Mouse (Mus musculus) neural tube, embryonic 11.5 days (tissue): ENCODE measurements around the gene Zfp526. TPM values are rescaled to one million over a fixed set of nuclear protein-coding genes. Genes with fewer than 3 reads are reported as not detected.

Experiments
- ATAC-seq: fragments of 200-750 bp; cut with Nextera tagmentation; 2 replicates; pipeline ENCODE4 v1.8.0; 2017; ENCODE audit warnings: moderate number of reproducible peaks, mild to moderate bottlenecking, moderate TSS enrichment, moderate library complexity; ENCODE audit not compliant: insufficient read depth, low FRiP score, low TSS enrichment
- DNase-seq: peaks from one replicate; pipeline ENCODE4 v3.0.0-alpha.2; 2015; ENCODE audit warnings: low spot score
- H3K27ac ChIP-seq: fragments of 300-500 bp; sonication (generic); 2 replicates; pipeline ENCODE4 v1.5.1; 2014; ENCODE audit warnings: low read depth, mild to moderate bottlenecking, low read length
- H3K27me3 ChIP-seq: fragments of 300-500 bp; sonication (generic); 2 replicates; pipeline ENCODE4 v1.6.1; 2014; ENCODE audit warnings: mild to moderate bottlenecking, low read length, mixed read lengths; ENCODE audit not compliant: control insufficient read depth, insufficient read depth
- H3K36me3 ChIP-seq: fragments of 300-500 bp; sonication (generic); 2 replicates; pipeline ENCODE4 v1.6.1; 2014; ENCODE audit warnings: mild to moderate bottlenecking, low read length, moderate library complexity, mixed read lengths; ENCODE audit not compliant: control insufficient read depth, insufficient read depth
- H3K4me1 ChIP-seq: fragments of 300-500 bp; sonication (generic); 2 replicates; pipeline ENCODE4 v1.6.1; 2014; ENCODE audit warnings: low read length, mixed read lengths; ENCODE audit not compliant: control insufficient read depth, insufficient read depth
- H3K4me2 ChIP-seq: fragments of 300-500 bp; sonication (generic); 2 replicates; pipeline ENCODE4 v1.6.1; 2014; ENCODE audit warnings: low read depth, mild to moderate bottlenecking, moderate library complexity
- H3K4me3 ChIP-seq: fragments of 300-500 bp; sonication (generic); 2 replicates; pipeline ENCODE4 v1.5.1; 2014; ENCODE audit warnings: low read depth, low read length
- H3K9ac ChIP-seq: fragments of 300-500 bp; sonication (generic); 2 replicates; pipeline ENCODE4 v1.6.1; 2014; ENCODE audit warnings: mild to moderate bottlenecking, low read length
- H3K9me3 ChIP-seq: fragments of 300-500 bp; sonication (generic); 2 replicates; pipeline ENCODE4 v1.6.1; 2016; ENCODE audit warnings: low read length; ENCODE audit not compliant: control insufficient read depth
- WGBS: fragments of 180-500 bp; shearing (Covaris S2); extraction: QIAGEN DNeasy Blood & Tissue Kit; methylation state at CpG from one replicate; pipeline ENCODE4 v1.1.7; 2014; 5-methylcytosine and 5-hydroxymethylcytosine counted together
- polyA plus RNA-seq: library from polyadenylated mRNA; unstranded; fragments of >200 nt; fragmentation: Nextera tagmentation; extraction: Ambion mirVana; gene quantifications from 2 replicates; pipeline ENCODE4 v1.2.1, GENCODE M21; 2014

Gene Zfp526
- polyA plus RNA-seq, result 3.7 and 3.8 TPM in 2 replicates

GRCm38 (mm10) chr7:25221102-25221883 lies at the start of gene Zfp526:
Gene Zfp526 (plus strand): TSS chr7:25221425.
- Histone ChIP-seq H3K9me3 (no peaks in the 10 kb centered on the region), H3K36me3 (peaks cover 8% of the 10 kb centered on the region), H3K4me2 (peak within 1 kb of the TSS; percentile 98), H3K27ac (peak within 1 kb of the TSS; percentile 71), H3K4me3 (peak within 1 kb of the TSS; percentile 61), H3K9ac (peak within 1 kb of the TSS; percentile 59), H3K27me3 (no peaks in the 10 kb centered on the region), H3K4me1 (peaks cover 20% of the 10 kb centered on the region)
- WGBS, result under 1% methylated on average over 45 of the region's 45 CpGs
- ATAC-seq (peak; percentile 93), DNase-seq (peak; percentile 99)

- Histone ChIP-seq H3K9ac (no peak overlapping the region), H3K36me3 (no peaks in the 10 kb centered on the region), H3K27me3 (0 out of 2 replicates have a peak, but pooled peaks cover 2% of the 10 kb centered on the region), H3K9me3 (no peaks in the 10 kb centered on the region), H3K4me3 (no peak overlapping the region), H3K27ac (peak overlapping the region; percentile 45; the same call in 1 of the 2 replicates), H3K4me2 (no peak overlapping the region), H3K4me1 (peaks cover 6% of the 10 kb centered on the region; the same call in 1 of the 2 replicates)
- DNase-seq (peak; percentile 58), ATAC-seq (peak; percentile 62)
- WGBS, result 40% methylated on average over 5 of the region's 5 CpGs
These were observed 48.6 kb upstream of the Zfp526 start for GRCm38 (mm10) chr7:25172669-25173068.

- 60% methylated on average over 11 of the region's 11 CpGs for WGBS
- ATAC-seq, result no peak
- no peak overlapping the region for H3K9ac ChIP-seq
These were observed 46.9 kb upstream of the Zfp526 start for GRCm38 (mm10) chr7:25174343-25174742.

GRCm38 (mm10) chr7:25178317-25178716 lies 42.9 kb upstream of the Zfp526 start:
- peak overlapping the region; percentile 66 for H3K4me3 ChIP-seq
- no peaks in the 10 kb centered on the region for H3K9me3 ChIP-seq
- WGBS, result 0% methylated on average over 14 of the region's 17 CpGs
- peak overlapping the region; percentile 86 for H3K27ac ChIP-seq
- H3K9ac ChIP-seq, result peak overlapping the region; percentile 80
- peaks cover 15% of the 10 kb centered on the region for H3K4me1 ChIP-seq
- H3K4me2 ChIP-seq, result peak overlapping the region; percentile 80
- no peaks in the 10 kb centered on the region for H3K36me3 ChIP-seq
- ATAC-seq, result no peak
- peaks cover 39% of the 10 kb centered on the region for H3K27me3 ChIP-seq
- no peak for DNase-seq

More at GRCm38 (mm10) chr7:25174343-25174742, 46.9 kb upstream of the Zfp526 start:
- peaks cover 7% of the 10 kb centered on the region; the same call in 1 of the 2 replicates for H3K27me3 ChIP-seq
- H3K4me1 ChIP-seq, result peaks cover 6% of the 10 kb centered on the region; the same call in 1 of the 2 replicates
- no peaks in the 10 kb centered on the region for H3K36me3 ChIP-seq
- DNase-seq, result peak; percentile 40
- H3K4me3 ChIP-seq, result no peak overlapping the region
- no peaks in the 10 kb centered on the region for H3K9me3 ChIP-seq
- 0 out of 2 replicates have a peak overlapping the region, but pooled peaks have one; percentile 2 for H3K4me2 ChIP-seq
- H3K27ac ChIP-seq, result peak overlapping the region; percentile 47

GRCm38 (mm10) chr7:25178787-25179605 lies 42.2 kb upstream of the Zfp526 start:
- H3K4me2 ChIP-seq, result peak overlapping the region; percentile 80
- DNase-seq (peak; percentile 41), ATAC-seq (peak; percentile 68)
- H3K36me3 ChIP-seq, result no peaks in the 10 kb centered on the region
- no peaks in the 10 kb centered on the region for H3K9me3 ChIP-seq
- peak overlapping the region; percentile 80 for H3K9ac ChIP-seq
- peaks cover 15% of the 10 kb centered on the region for H3K4me1 ChIP-seq
- H3K27me3 ChIP-seq, result peaks cover 39% of the 10 kb centered on the region
- peak overlapping the region; percentile 66 for H3K4me3 ChIP-seq
- under 1% methylated on average over 55 of the region's 56 CpGs for WGBS
- H3K27ac ChIP-seq, result peak overlapping the region; percentile 86

- Histone ChIP-seq H3K9me3 (no peaks in the 10 kb centered on the region), H3K9ac (peak within 1 kb of the TSS; percentile 80), H3K4me2 (peak within 1 kb of the TSS; percentile 80), H3K27me3 (peaks cover 39% of the 10 kb centered on the region), H3K4me1 (peaks cover 12% of the 10 kb centered on the region), H3K27ac (peak within 1 kb of the TSS; percentile 86), H3K4me3 (peak within 1 kb of the TSS; percentile 66), H3K36me3 (no peaks in the 10 kb centered on the region)
- peak; percentile 93 for DNase-seq
- ATAC-seq, result peak; percentile 92
- WGBS, result 0% methylated on average over 39 of the region's 56 CpGs
These were observed 41.5 kb upstream of the Zfp526 start, which contains the start of gene Pou2f2 for GRCm38 (mm10) chr7:25179606-25180161. Gene Pou2f2 (minus strand): TSS chr7:25179726.

- no peak for ATAC-seq
- H3K27ac ChIP-seq, result peak overlapping the region; percentile 86
- H3K9me3 ChIP-seq, result no peaks in the 10 kb centered on the region
- peaks cover 39% of the 10 kb centered on the region for H3K27me3 ChIP-seq
- no peaks in the 10 kb centered on the region for H3K36me3 ChIP-seq
- no peak for DNase-seq
- under 1% methylated on average over 6 of the region's 6 CpGs for WGBS
- H3K4me1 ChIP-seq, result peaks cover 12% of the 10 kb centered on the region
- H3K4me3 ChIP-seq, result peak overlapping the region; percentile 66; the same call in 1 of the 2 replicates
- H3K9ac ChIP-seq, result no peak overlapping the region; the same call in 1 of the 2 replicates
- H3K4me2 ChIP-seq, result peak overlapping the region; percentile 80
These were observed 40.7 kb upstream of the Zfp526 start for GRCm38 (mm10) chr7:25180512-25180911.

- Histone ChIP-seq H3K27ac (no peak overlapping the region), H3K36me3 (no peaks in the 10 kb centered on the region), H3K9ac (peak overlapping the region; percentile 2; the same call in 1 of the 2 replicates), H3K27me3 (peaks cover 39% of the 10 kb centered on the region), H3K4me1 (peaks cover 12% of the 10 kb centered on the region), H3K4me2 (peak overlapping the region; percentile 34), H3K9me3 (no peaks in the 10 kb centered on the region), H3K4me3 (peak overlapping the region; percentile 19; the same call in 1 of the 2 replicates)
- ATAC-seq (no peak), DNase-seq (peak; percentile 68)
- WGBS, result 1% methylated on average over 15 of the region's 15 CpGs
These were observed 39.9 kb upstream of the Zfp526 start for GRCm38 (mm10) chr7:25181331-25181790.
